Mouse (Mus musculus) heart, embryonic 10.5 days (tissue): ENCODE data around the gene Strc. TPM values are rescaled to one million over a fixed set of nuclear protein-coding genes. Genes with fewer than 3 reads are reported as not detected.

Experiments
- DNase-seq: peaks from one replicate; pipeline ENCODE4 v3.0.0-alpha.2; 2017; ENCODE audit warnings: low spot score
- H3K27ac ChIP-seq: fragments of 300-500 bp; sonication (generic); 2 replicates; pipeline ENCODE4 v1.5.1; 2016; ENCODE audit warnings: mild to moderate bottlenecking
- H3K27me3 ChIP-seq: fragments of 300-500 bp; sonication (generic); 2 replicates; pipeline ENCODE4 v1.6.1; 2016; ENCODE audit warnings: mild to moderate bottlenecking; ENCODE audit not compliant: poor library complexity, insufficient read depth, severe bottlenecking
- H3K36me3 ChIP-seq: fragments of 300-500 bp; sonication (generic); 2 replicates; pipeline ENCODE4 v1.6.1; 2016; ENCODE audit warnings: mild to moderate bottlenecking, moderate library complexity
- H3K4me1 ChIP-seq: fragments of 300-500 bp; sonication (generic); 2 replicates; pipeline ENCODE4 v1.6.1; 2016; ENCODE audit warnings: mild to moderate bottlenecking
- H3K4me3 ChIP-seq: fragments of 300-500 bp; sonication (generic); 2 replicates; pipeline ENCODE4 v1.5.1; 2016; ENCODE audit warnings: mild to moderate bottlenecking, moderate library complexity
- H3K9me3 ChIP-seq: fragments of 300-500 bp; sonication (generic); 2 replicates; pipeline ENCODE4 v1.6.1; 2016; ENCODE audit warnings: mild to moderate bottlenecking, moderate library complexity
- WGBS: fragments of 180-500 bp; shearing (Covaris S2); methylation state at CpG from one replicate; pipeline ENCODE4 v1.1.7; 2016; 5-methylcytosine and 5-hydroxymethylcytosine counted together
- polyA plus RNA-seq: library from polyadenylated mRNA; unstranded; fragments of >200 nt; fragmentation: Nextera tagmentation; extraction: Ambion mirVana; gene quantifications from 2 replicates; pipeline ENCODE4 v1.2.1, GENCODE M21; 2016

The Strc gene
- polyA plus RNA-seq, 1 experiment from 2014 or later: not detected

GRCm38 (mm10) chr2:121396624-121397023 is 9.7 kb upstream of the Strc start:
- H3K27me3 ChIP-seq: no peaks in the 10 kb centered on the region
- DNase-seq: no peak
- no peak overlapping the region for H3K27ac ChIP-seq
- no peaks in the 10 kb centered on the region for H3K9me3 ChIP-seq
- no peak overlapping the region for H3K4me3 ChIP-seq
- no peaks in the 10 kb centered on the region for H3K36me3 ChIP-seq
- no peaks in the 10 kb centered on the region for H3K4me1 ChIP-seq
- 15% methylated on average over 8 of the region's 8 CpGs for WGBS

GRCm38 (mm10) chr2:121374766-121375165 is 12.2 kb downstream of the Strc start:
- Histone ChIP-seq H3K4me3 (no peak overlapping the region), H3K4me1 (peaks cover 5% of the 10 kb centered on the region), H3K9me3 (no peaks in the 10 kb centered on the region), H3K27ac (no peak overlapping the region), H3K27me3 (peaks cover 6% of the 10 kb centered on the region; the same call in 1 of the 2 replicates), H3K36me3 (no peaks in the 10 kb centered on the region)
- 65% methylated on average over 2 of the region's 2 CpGs for WGBS
- no peak for DNase-seq

DNA sequence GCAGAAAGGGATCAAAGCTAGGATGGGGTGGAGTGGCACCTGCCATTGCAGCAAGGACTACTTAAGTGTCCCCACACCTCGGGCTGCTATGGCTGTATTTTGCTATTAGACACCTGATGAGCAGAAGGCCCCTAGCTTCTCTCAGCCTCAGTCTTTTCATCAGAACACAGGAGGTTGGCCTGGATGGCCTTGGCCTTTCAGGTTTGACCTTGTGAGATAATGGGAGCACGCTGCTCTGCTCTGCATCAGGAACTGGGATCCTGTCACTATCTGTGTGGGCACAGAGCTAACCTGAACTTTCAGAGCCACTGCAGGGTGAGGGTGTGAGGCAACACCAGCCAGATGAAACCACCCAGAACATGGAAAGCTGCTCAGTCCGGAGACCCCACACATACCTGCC is 14.7 kb downstream of the Strc start:
- 59% methylated on average over 3 of the region's 3 CpGs for WGBS
- Histone ChIP-seq H3K36me3 (no peaks in the 10 kb centered on the region), H3K4me1 (no peaks in the 10 kb centered on the region; the same call in 1 of the 2 replicates), H3K27me3 (peaks cover 6% of the 10 kb centered on the region; the same call in 1 of the 2 replicates), H3K27ac (no peak overlapping the region), H3K4me3 (no peak overlapping the region), H3K9me3 (no peaks in the 10 kb centered on the region)
- no peak for DNase-seq

DNA sequence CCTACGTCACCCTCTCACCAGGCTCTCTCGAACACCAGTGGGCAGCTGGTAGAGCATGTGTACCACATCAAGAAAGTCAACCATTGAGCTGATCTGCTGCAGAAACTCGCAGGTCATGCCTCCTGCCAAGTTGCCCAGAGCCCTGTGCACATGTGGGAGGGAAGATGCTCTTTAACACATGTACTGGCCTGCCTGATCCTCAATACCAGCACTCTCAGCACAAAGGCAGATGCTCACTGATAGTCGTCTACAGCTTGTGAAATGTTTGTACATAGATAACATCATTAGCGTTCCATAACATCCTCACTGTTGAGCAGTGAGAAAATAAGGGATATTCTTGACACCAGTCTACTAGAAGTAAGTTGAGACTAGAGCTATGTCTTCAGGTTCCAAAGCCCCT is 16.0 kb downstream of the Strc start:
- H3K36me3 ChIP-seq: no peaks in the 10 kb centered on the region
- H3K9me3 ChIP-seq: no peaks in the 10 kb centered on the region
- no peaks in the 10 kb centered on the region for H3K27me3 ChIP-seq
- DNase-seq: no peak
- H3K4me3 ChIP-seq: no peak overlapping the region
- 83% methylated on average over 5 of the region's 5 CpGs for WGBS
- no peaks in the 10 kb centered on the region; the same call in 1 of the 2 replicates for H3K4me1 ChIP-seq
- H3K27ac ChIP-seq: no peak overlapping the region

DNA sequence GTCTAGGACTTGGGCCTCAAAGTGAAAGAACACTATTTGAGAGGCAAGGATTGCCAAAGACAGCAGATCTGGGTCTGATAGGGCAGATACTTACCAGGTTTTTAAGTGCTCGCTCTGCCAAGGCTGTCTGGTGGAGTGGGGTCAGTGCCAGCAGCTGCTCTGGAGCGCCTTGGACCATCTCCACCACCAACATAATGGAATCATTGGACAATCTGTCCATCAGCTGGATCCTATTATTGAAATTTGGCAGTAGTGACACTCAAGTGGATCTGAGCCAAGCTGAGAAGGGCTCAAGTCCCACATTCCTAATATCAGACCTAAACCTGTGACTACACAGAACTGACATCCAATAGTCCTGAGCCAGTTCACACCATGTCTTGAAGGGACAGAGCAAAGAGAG is 18.1 kb downstream of the Strc start:
- Histone ChIP-seq H3K4me1 (no peaks in the 10 kb centered on the region; the same call in 1 of the 2 replicates), H3K4me3 (no peak overlapping the region), H3K27ac (no peak overlapping the region), H3K9me3 (no peaks in the 10 kb centered on the region), H3K27me3 (no peaks in the 10 kb centered on the region), H3K36me3 (no peaks in the 10 kb centered on the region)
- WGBS: 76% methylated on average over 2 of the region's 2 CpGs
- DNase-seq: no peak

DNA sequence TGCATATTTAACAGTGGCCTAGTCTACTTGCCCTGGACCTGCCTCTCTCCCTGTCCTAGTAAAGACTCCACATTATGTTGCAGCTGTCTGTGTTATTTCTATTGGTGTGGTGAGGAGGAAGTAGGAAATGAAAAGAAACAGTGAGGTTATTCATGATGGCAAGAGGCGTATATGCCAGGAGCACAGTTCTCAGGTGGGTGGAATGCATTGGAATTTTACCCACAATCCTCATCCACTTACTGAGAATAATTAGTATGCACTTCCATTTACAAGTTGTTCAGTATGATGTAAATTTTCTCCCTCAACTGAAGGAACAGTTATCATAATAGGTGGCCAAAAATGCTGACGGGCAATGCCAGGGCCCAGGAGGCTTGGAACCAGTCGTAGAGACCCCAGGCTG is 23.3 kb downstream of the Strc start:
- no peak overlapping the region for H3K4me3 ChIP-seq
- WGBS: 82% methylated on average over 3 of the region's 3 CpGs
- H3K27me3 ChIP-seq: peaks cover 21% of the 10 kb centered on the region

GRCm38 (mm10) chr2:121359461-121359860 is 27.5 kb downstream of the Strc start:
- H3K9me3 ChIP-seq: no peaks in the 10 kb centered on the region
- H3K27me3 ChIP-seq: peaks cover 43% of the 10 kb centered on the region
- 55% methylated on average over 4 of the region's 4 CpGs for WGBS
- no peak overlapping the region for H3K27ac ChIP-seq
- H3K4me1 ChIP-seq: peaks cover 13% of the 10 kb centered on the region
- H3K4me3 ChIP-seq: no peak overlapping the region
- H3K36me3 ChIP-seq: no peaks in the 10 kb centered on the region
- no peak for DNase-seq

More for the DNA sequence above, 23.3 kb downstream of the Strc start:
- Histone ChIP-seq H3K36me3 (no peaks in the 10 kb centered on the region), H3K4me1 (peaks cover 2% of the 10 kb centered on the region), H3K27ac (no peak overlapping the region), H3K9me3 (no peaks in the 10 kb centered on the region)
- no peak for DNase-seq

DNA sequence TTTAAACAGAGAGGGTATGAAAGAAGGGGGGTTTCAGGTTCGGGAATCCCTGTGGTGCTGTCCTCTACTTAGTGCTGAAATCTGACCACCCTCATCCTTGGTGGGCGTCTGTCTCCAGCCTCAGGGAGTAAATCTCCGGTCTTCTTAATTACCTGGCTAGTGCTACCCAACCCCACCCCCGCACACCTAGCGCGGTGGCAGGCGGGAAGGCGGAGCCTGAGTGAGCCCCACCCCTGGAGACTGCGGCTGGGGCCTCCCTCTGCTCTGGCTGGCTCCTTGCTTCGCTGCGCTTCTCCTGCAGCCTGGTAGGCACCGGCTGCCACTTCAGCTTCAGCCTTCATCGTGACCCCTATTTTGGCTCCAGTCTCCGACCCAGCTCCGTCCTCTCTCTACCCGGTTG is 28.6 kb downstream of the Strc start:
- Histone ChIP-seq H3K36me3 (no peaks in the 10 kb centered on the region), H3K4me1 (peaks cover 22% of the 10 kb centered on the region), H3K27me3 (peaks cover 43% of the 10 kb centered on the region), H3K9me3 (no peaks in the 10 kb centered on the region), H3K4me3 (peak overlapping the region; percentile 29), H3K27ac (no peak overlapping the region)
- DNase-seq: no peak
- WGBS: 1% methylated on average over 16 of the region's 16 CpGs

DNA sequence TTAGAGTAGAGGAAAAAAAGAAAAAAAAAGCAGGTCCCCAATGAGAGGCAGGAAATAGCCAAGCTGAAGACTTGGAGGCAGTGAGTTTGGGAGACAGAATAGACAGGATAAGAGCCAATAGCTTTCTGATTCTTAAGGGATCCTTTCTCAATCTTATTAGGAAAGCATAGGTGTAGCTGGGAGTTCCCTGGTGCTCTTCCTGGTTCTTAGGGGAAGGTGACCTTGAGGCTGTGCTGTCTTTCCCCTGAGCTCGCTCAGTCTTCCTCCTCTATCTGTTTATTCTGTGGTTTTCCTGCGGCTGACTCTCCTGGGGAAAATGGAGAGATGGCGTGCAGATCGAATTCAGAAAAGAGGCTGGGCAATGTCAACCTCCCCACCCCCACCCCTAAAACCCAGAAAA is 29.0 kb downstream of the Strc start:
- Histone ChIP-seq H3K9me3 (no peaks in the 10 kb centered on the region), H3K27ac (no peak overlapping the region), H3K4me1 (peaks cover 25% of the 10 kb centered on the region), H3K27me3 (peaks cover 43% of the 10 kb centered on the region), H3K36me3 (no peaks in the 10 kb centered on the region), H3K4me3 (peak overlapping the region; percentile 29; the same call in 1 of the 2 replicates)
- WGBS: under 1% methylated on average over 4 of the region's 4 CpGs
- no peak for DNase-seq

DNA sequence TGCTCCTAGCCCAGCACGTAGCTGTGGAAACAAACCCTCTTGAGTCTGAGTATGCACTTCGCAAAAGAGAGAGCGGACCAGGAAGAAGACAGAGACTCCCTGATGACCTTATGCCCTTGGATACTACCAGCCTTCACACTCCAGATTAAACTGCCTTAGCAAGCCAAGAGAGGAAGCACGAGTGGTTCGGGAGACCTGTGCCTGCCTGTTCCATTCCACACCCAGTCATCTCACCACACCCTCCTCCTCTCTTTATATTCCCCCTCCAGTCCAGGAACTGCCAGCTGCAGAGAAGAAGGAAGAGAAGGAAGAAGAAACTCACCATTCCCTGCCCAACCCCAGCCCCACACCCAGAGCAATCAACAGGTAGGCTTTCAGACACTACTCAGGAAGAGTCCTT is 29.5 kb downstream of the Strc start, which contains the start of gene Ckmt1:
Gene Ckmt1, plus strand, starts transcription at position 221 of the 400 bp plus-strand sequence.
- Histone ChIP-seq H3K4me3 (peak within 1 kb of the TSS; percentile 29), H3K27ac (no peak within 1 kb of the TSS), H3K9me3 (no peaks in the 10 kb centered on the region), H3K27me3 (peaks cover 43% of the 10 kb centered on the region), H3K36me3 (no peaks in the 10 kb centered on the region), H3K4me1 (peaks cover 25% of the 10 kb centered on the region)
- 57% methylated on average over 5 of the region's 5 CpGs for WGBS
- no peak for DNase-seq

- Histone ChIP-seq H3K27ac (peak within 1 kb of the TSS; percentile 91), H3K36me3 (0 out of 2 replicates have a peak, but pooled peaks cover under 1% of the 10 kb centered on the region), H3K9me3 (no peaks in the 10 kb centered on the region), H3K4me3 (peak within 1 kb of the TSS; percentile 90), H3K27me3 (peaks cover 40% of the 10 kb centered on the region), H3K4me1 (peaks cover 25% of the 10 kb centered on the region)
- DNase-seq: peak; percentile 98
- WGBS: under 1% methylated on average over 56 of the region's 58 CpGs
Measured at GRCm38 (mm10) chr2:121354820-121355592, 32.0 kb downstream of the Strc start, which contains the start of gene Ppip5k1. Gene Ppip5k1 (minus strand): TSS chr2:121355396.

- Histone ChIP-seq H3K36me3 (peaks cover 6% of the 10 kb centered on the region; the same call in 1 of the 2 replicates), H3K9me3 (no peaks in the 10 kb centered on the region), H3K4me1 (peaks cover 25% of the 10 kb centered on the region), H3K4me3 (peak overlapping the region; percentile 90), H3K27ac (peak overlapping the region; percentile 91), H3K27me3 (peaks cover 34% of the 10 kb centered on the region)
- WGBS: 2% methylated on average over 6 of the region's 6 CpGs
- DNase-seq: no peak
Measured at GRCm38 (mm10) chr2:121354378-121354777, 32.6 kb downstream of the Strc start.

- H3K27ac ChIP-seq: no peak overlapping the region
- DNase-seq: no peak
- no peaks in the 10 kb centered on the region for H3K9me3 ChIP-seq
- 42% methylated on average over 8 of the region's 8 CpGs for WGBS
- peaks cover 15% of the 10 kb centered on the region; the same call in 1 of the 2 replicates for H3K36me3 ChIP-seq
- no peak overlapping the region for H3K4me3 ChIP-seq
- peaks cover 21% of the 10 kb centered on the region for H3K27me3 ChIP-seq
- peaks cover 18% of the 10 kb centered on the region for H3K4me1 ChIP-seq
Measured at GRCm38 (mm10) chr2:121353156-121353555, 33.8 kb downstream of the Strc start.
